Mouse (Mus musculus) ES-Bruce4 (cell line): Measurements from ENCODE around the gene Phkb.

Experiments used
- CTCF ChIP-seq: IDR thresholded peaks from one replicate; pipeline ENCODE4 v1.8.1; 2011; ENCODE audit warnings: low read depth, low read length
- POLR2A ChIP-seq: IDR thresholded peaks from one replicate; pipeline ENCODE4 v1.8.1; 2011; ENCODE audit warnings: low read length; ENCODE audit not compliant: insufficient read depth

GRCm38 (mm10) chr8:86052003-86052402, 211.2 kb downstream of the Phkb start:
- TF ChIP-seq CTCF (no peak), POLR2A (no peak)
